ENCODE assay signal across 27 mouse cellular contexts in the genomic region with DNA sequence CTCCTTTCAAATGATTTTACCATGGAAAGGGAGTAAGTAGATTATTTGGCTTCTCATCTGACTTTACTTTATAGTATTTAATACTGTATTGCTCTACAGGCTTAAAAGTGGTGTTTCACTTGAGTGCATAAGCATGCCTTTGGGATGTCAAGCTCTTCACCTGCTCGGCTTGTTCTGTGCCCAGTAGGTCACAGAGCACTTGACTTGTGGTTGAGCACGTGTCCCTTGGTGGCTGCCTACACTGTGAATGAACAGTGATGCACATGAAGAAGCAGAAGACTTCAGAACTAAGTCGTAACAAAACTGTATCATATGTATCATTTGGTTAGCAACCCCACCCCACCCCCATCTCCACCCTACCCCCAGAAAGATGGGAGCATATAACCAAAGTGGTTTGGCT. TPM values are rescaled to one million over a fixed set of nuclear protein-coding genes. Genes with fewer than 3 reads are reported as not detected.
DNase-seq lines count a peak whose midpoint lies in the region; ATAC-seq and TF ChIP-seq lines count a peak whose summit lies in the region.
"Had no signal": no experiment of that assay in that cellular context is flagged by ENCODE, and none has a peak within 500 bp of the region (broad histone marks: within the 10 kb centered on the region; RNA-seq: fewer than 3 reads in every experiment).

No protein-coding gene starts in this region.

- H3K9me3 ChIP-seq in forebrain, embryonic 11.5 days (ENCODE audit: control insufficient read depth, low read length): no peaks in the 10 kb centered on the region
- H3K9me3 ChIP-seq in forebrain, postnatal 0 days (ENCODE audit: low read length): no peaks in the 10 kb centered on the region
- H3K9me3 ChIP-seq in kidney, embryonic 15.5 days (replicated peaks): no peaks in the 10 kb centered on the region
- no peaks in the 10 kb centered on the region for H3K9me3 ChIP-seq in kidney, embryonic 16.5 days (ENCODE audit: low read length)
- H3K9me3 ChIP-seq: embryonic facial prominence, embryonic 10.5 days; embryonic facial prominence, embryonic 13.5 days; forebrain, embryonic 13.5 days; hindbrain, embryonic 10.5 days; hindbrain, embryonic 13.5 days had no signal

- no peak overlapping the region for H3K4me2 ChIP-seq in forebrain, embryonic 11.5 days (ENCODE audit: low read depth, low read length, severe bottlenecking)
- no peak overlapping the region for H3K4me2 ChIP-seq in forebrain, postnatal 0 days (ENCODE audit: low read depth)
- no peak overlapping the region for H3K4me2 ChIP-seq in kidney, embryonic 15.5 days
- no peak overlapping the region for H3K4me2 ChIP-seq in kidney, embryonic 16.5 days (replicated peaks; ENCODE audit: low read depth, low read length)
- H3K4me2 ChIP-seq: embryonic facial prominence, embryonic 13.5 days; forebrain, embryonic 13.5 days; heart, embryonic 11.5 days; hindbrain, embryonic 13.5 days had no signal

- H3K27ac ChIP-seq in forebrain, embryonic 11.5 days (ENCODE audit: low read depth, low read length): no peak overlapping the region
- no peak overlapping the region for H3K27ac ChIP-seq in forebrain, postnatal 0 days (ENCODE audit: low read depth, low read length)
- no peak overlapping the region for H3K27ac ChIP-seq in kidney, embryonic 15.5 days
- no peak overlapping the region for H3K27ac ChIP-seq in kidney, embryonic 16.5 days (ENCODE audit: low read length)
- H3K27ac ChIP-seq: embryonic facial prominence, embryonic 10.5 days; embryonic facial prominence, embryonic 13.5 days; forebrain, embryonic 13.5 days; gastrocnemius, adult 2 months; hindbrain, embryonic 10.5 days; hindbrain, embryonic 13.5 days had no signal

- H3K9ac ChIP-seq in forebrain, embryonic 11.5 days (ENCODE audit: low read length): no peak overlapping the region
- no peak overlapping the region for H3K9ac ChIP-seq in forebrain, postnatal 0 days
- H3K9ac ChIP-seq in kidney, embryonic 15.5 days: no peak overlapping the region
- no peak overlapping the region for H3K9ac ChIP-seq in kidney, embryonic 16.5 days (replicated peaks; ENCODE audit: low read length)
- H3K9ac ChIP-seq: embryonic facial prominence, embryonic 13.5 days; forebrain, embryonic 13.5 days; hindbrain, embryonic 13.5 days had no signal

- H3K4me3 ChIP-seq in forebrain, embryonic 11.5 days (ENCODE audit: low read depth, low read length): no peak overlapping the region
- no peak overlapping the region for H3K4me3 ChIP-seq in forebrain, postnatal 0 days (ENCODE audit: low read depth, low read length)
- no peak overlapping the region for H3K4me3 ChIP-seq in kidney, embryonic 15.5 days (replicated peaks)
- no peak overlapping the region for H3K4me3 ChIP-seq in kidney, embryonic 16.5 days (ENCODE audit: low read length)
- H3K4me3 ChIP-seq: embryonic facial prominence, embryonic 10.5 days; embryonic facial prominence, embryonic 13.5 days; erythroblast, embryonic 14.5 days; forebrain, embryonic 13.5 days; gastrocnemius, adult 2 months; hindbrain, embryonic 10.5 days; hindbrain, embryonic 13.5 days had no signal

- peak; percentile 3 for DNase-seq in forebrain, embryonic 11.5 days (ENCODE audit: low spot score)
- DNase-seq in forebrain, postnatal 0 days: no peak
- peak; percentile 51 for DNase-seq in kidney, adult 11 months
- peak; percentile 31 to 45 for DNase-seq in kidney, adult 8-10 months
- peak; percentile 50 to 65 for DNase-seq in kidney, postnatal 36 days
- no peak for DNase-seq in right cerebral cortex, postnatal 14 days
- DNase-seq: adrenal gland, adult 8-10 months; adrenal gland, postnatal 25 days; cerebellum, adult 11-12 months; cerebellum, adult 8-10 months; cerebellum, postnatal 10 days; cerebellum, postnatal 36 days; embryo, embryonic 11 days; gastrocnemius, adult 2 months; gastrocnemius, postnatal 14 days had no signal

- 95% methylated on average over 3 of the region's 3 CpGs for WGBS in forebrain, embryonic 11.5 days
- WGBS in forebrain, postnatal 0 days: 86% methylated on average over 3 of the region's 3 CpGs
- WGBS in kidney, embryonic 15.5 days: 91% methylated on average over 3 of the region's 3 CpGs
- WGBS in kidney, embryonic 16.5 days: 89% methylated on average over 3 of the region's 3 CpGs

- no peak for ATAC-seq in forebrain, embryonic 11.5 days (replicated peaks; ENCODE audit: low FRiP score)
- no peak for ATAC-seq in forebrain, postnatal 0 days
- no peak for ATAC-seq in kidney, embryonic 15.5 days (replicated peaks; ENCODE audit: low FRiP score)
- ATAC-seq in kidney, embryonic 16.5 days (ENCODE audit: low FRiP score, low TSS enrichment): no peak
- ATAC-seq: activated CD4-positive, CD25-positive, alpha-beta regulatory T cell, adult 4 months; forebrain, embryonic 13.5 days; forebrain, embryonic 16.5 days; hindbrain, embryonic 16.5 days had no signal

- no peak for TF ChIP-seq CTCF in forebrain, postnatal 0 days (IDR thresholded peaks at IDR 0.05; ENCODE audit: low read depth)

- H3K4me1 ChIP-seq in forebrain, embryonic 11.5 days (replicated peaks; ENCODE audit: control insufficient read depth, insufficient read depth, low read length): no peaks in the 10 kb centered on the region
- H3K4me1 ChIP-seq in forebrain, postnatal 0 days (ENCODE audit: insufficient read depth): no peaks in the 10 kb centered on the region
- peaks cover 9% of the 10 kb centered on the region for H3K4me1 ChIP-seq in kidney, embryonic 15.5 days
- H3K4me1 ChIP-seq in kidney, embryonic 16.5 days (ENCODE audit: insufficient read depth, low read length): peaks cover 10% of the 10 kb centered on the region
- H3K4me1 ChIP-seq: hindbrain, embryonic 10.5 days had no signal

- H3K36me3 ChIP-seq in forebrain, embryonic 11.5 days (ENCODE audit: control insufficient read depth, insufficient read depth, low read length): peaks cover 6% of the 10 kb centered on the region; the same call in 1 of the 2 replicates
- peaks cover 41% of the 10 kb centered on the region for H3K36me3 ChIP-seq in forebrain, postnatal 0 days (ENCODE audit: insufficient read depth)
- peaks cover 87% of the 10 kb centered on the region for H3K36me3 ChIP-seq in kidney, embryonic 15.5 days
- peaks cover 54% of the 10 kb centered on the region for H3K36me3 ChIP-seq in kidney, embryonic 16.5 days (ENCODE audit: insufficient read depth, low read length)

- H3K27me3 ChIP-seq in forebrain, embryonic 11.5 days (ENCODE audit: control insufficient read depth, insufficient read depth, low read length): no peaks in the 10 kb centered on the region
- no peaks in the 10 kb centered on the region for H3K27me3 ChIP-seq in forebrain, postnatal 0 days (ENCODE audit: insufficient read depth, low read length)
- H3K27me3 ChIP-seq in kidney, embryonic 15.5 days: no peaks in the 10 kb centered on the region
- H3K27me3 ChIP-seq in kidney, embryonic 16.5 days (ENCODE audit: insufficient read depth, low read length): no peaks in the 10 kb centered on the region
- H3K27me3 ChIP-seq: embryonic facial prominence, embryonic 13.5 days; forebrain, embryonic 13.5 days; hindbrain, embryonic 13.5 days had no signal

RNA-seq across cellular contexts. Expression of a gene that starts 10.1 kb away (rescaled TPM):
- 0.36 and 0.64 TPM in 2 replicates for polyA plus RNA-seq in forebrain, embryonic 11.5 days (2014; fragmentation: Nextera tagmentation; extraction: Ambion mirVana)
- 0.08 and 0.24 TPM in 2 replicates for total RNA-seq in forebrain, postnatal 0 days (2014; rRNA removed)
- polyA plus RNA-seq in forebrain, postnatal 0 days (2015; fragmentation: Nextera tagmentation; extraction: Ambion mirVana): 0.20 and 0.21 TPM in 2 replicates
- polyA plus RNA-seq in kidney, embryonic 15.5 days (2015; fragmentation: Nextera tagmentation; extraction: Ambion mirVana): 0.37 and 0.42 TPM in 2 replicates
- polyA plus RNA-seq in kidney, embryonic 16.5 days (2015; fragmentation: Nextera tagmentation; extraction: Ambion mirVana): 0.24 and 0.44 TPM in 2 replicates
- polyA plus RNA-seq: erythroblast, embryonic 14.5 days had no signal

RNA-seq across cellular contexts. Expression of a gene that starts 32.7 kb away (rescaled TPM):
- polyA plus RNA-seq in forebrain, embryonic 11.5 days (2014; fragmentation: Nextera tagmentation; extraction: Ambion mirVana): 12.6 and 13.2 TPM in 2 replicates
- total RNA-seq in forebrain, postnatal 0 days (2014; rRNA removed): 8.5 and 11.0 TPM in 2 replicates
- 3.6 and 6.1 TPM in 2 replicates for polyA plus RNA-seq in forebrain, postnatal 0 days (2015; fragmentation: Nextera tagmentation; extraction: Ambion mirVana)
- polyA plus RNA-seq in kidney, embryonic 15.5 days (2015; fragmentation: Nextera tagmentation; extraction: Ambion mirVana): 12.1 and 12.9 TPM in 2 replicates
- 11.1 and 12.7 TPM in 2 replicates for polyA plus RNA-seq in kidney, embryonic 16.5 days (2015; fragmentation: Nextera tagmentation; extraction: Ambion mirVana)

RNA-seq across cellular contexts. Expression of a gene that starts 57.8 kb away (rescaled TPM):
- 22.0 and 23.6 TPM in 2 replicates for polyA plus RNA-seq in forebrain, embryonic 11.5 days (2014; fragmentation: Nextera tagmentation; extraction: Ambion mirVana)
- 0.85 and 2.0 TPM in 2 replicates for total RNA-seq in forebrain, postnatal 0 days (2014; rRNA removed)
- 2.3 and 2.4 TPM in 2 replicates for polyA plus RNA-seq in forebrain, postnatal 0 days (2015; fragmentation: Nextera tagmentation; extraction: Ambion mirVana)
- 17.5 and 18.9 TPM in 2 replicates for polyA plus RNA-seq in kidney, embryonic 15.5 days (2015; fragmentation: Nextera tagmentation; extraction: Ambion mirVana)
- polyA plus RNA-seq in kidney, embryonic 16.5 days (2015; fragmentation: Nextera tagmentation; extraction: Ambion mirVana): 16.9 and 18.5 TPM in 2 replicates

Comparison
In these comparisons a context has a peak if more than half of its experiments do, and no peak if none do; other contexts are left out.
1. DNase-seq: peak in forebrain, embryonic 11.5 days (single experiment), kidney, adult 11 months (single experiment), kidney, adult 8-10 months (2 of 2) and kidney, postnatal 36 days (2 of 2); none in forebrain, postnatal 0 days (single experiment) and right cerebral cortex, postnatal 14 days (single experiment).